Mouse (Mus musculus) heart, adult 8-10 months (tissue): ENCODE measurements around the gene Smc3. TPM values are rescaled to one million over a fixed set of nuclear protein-coding genes. Genes with fewer than 3 reads are reported as not detected.
A peak's percentile ranks its signal among the peaks of the same experiment; 100 is the strongest.
"Not testable (repeated sequence)": the region's sequence is repeated elsewhere in the genome, so short reads cannot be mapped to it uniquely, and the experiment has no call there.

Experiments
- DNase-seq: peaks from one replicate; pipeline ENCODE4 v3.0.0; 2022; ENCODE audit warnings: low spot score
- total RNA-seq, 4 experiments: library from RNA; stranded (reverse); gene quantifications; 2 replicates each; pipeline ENCODE4 v1.2.4; 2022

Gene Smc3
- total RNA-seq, 4 experiments from 2014 or later: 16.0 to 23.4 (median 21.1) TPM

DNA sequence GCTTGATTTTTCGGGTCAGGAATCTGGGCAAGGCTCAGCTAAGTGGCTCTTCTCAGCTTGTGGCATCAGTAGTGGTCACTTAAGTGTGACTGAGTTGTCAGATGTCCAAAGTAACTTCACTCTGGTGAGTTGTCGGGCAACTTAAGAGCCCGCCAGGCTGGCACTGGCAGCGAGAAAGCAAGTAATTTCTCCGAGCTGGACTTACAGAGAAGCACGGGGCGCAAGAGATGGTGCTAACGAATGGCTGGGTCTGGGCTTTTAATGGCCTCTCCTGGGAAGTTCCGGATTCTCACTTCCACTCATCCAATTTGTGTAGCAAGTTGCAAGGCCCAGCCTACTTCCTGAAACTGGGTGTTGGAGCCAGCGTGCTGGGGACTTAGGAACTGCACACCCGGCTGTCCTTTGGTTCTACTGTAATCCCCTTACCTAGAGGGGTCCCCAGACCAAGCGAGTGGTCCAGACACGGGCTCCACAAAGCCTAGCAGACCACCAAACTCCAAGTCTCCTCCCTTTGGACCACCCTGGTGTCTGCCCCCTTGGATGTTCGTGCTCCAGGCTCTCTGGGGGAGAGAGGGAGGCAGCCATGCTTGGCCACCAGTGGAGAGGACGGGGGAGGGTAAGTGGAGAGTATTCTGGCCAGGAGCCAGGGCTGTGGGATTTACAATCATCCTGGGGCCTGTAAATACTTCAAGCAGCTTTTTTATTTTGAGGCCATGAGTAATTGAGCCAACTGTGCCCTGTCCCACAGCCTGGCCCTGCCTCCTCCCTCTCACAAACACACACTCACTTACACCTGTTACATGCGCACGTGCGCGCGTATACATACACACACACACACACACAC, 53.6 kb downstream of the Smc3 start:
- no peak for DNase-seq

DNA sequence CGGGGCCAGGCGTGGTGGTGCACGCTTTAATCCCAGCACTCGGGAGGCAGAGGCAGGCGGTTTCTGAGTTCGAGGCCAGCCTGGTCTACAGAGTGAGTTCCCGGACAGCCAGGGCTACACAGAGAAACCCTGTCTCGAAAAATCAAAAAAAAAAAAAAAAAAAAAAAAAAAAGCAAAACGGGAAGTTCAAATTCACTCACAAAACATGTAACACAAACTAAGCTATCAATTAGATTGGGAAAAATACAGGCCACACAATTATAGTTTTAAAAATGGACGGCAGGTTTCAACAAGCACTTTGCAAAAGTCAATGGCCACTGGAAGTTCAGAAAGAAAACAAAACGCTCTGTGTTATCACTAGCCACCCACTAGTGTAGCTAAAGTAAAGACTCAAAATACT, 56.2 kb downstream of the Smc3 start:
- not testable (repeated sequence) for DNase-seq

DNA sequence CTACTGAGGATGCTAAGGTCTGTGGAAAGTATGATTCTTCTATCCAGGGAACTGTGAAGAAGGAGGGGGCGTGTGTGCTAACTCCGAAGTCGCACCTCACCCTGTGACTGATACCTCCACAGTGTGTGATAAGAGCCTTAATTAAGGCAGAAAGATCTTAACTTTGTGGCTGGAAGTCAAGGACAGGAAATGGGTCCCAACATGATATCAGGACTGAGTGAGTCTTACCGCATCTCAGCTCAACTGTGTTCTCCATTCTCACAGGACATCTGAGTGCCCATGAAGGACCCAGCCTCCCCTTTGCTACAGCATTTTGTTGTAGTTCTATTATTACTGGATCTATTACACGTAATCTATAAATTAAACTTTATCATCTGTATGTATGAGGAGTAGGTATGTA, 57.2 kb downstream of the Smc3 start:
- no peak for DNase-seq

DNA sequence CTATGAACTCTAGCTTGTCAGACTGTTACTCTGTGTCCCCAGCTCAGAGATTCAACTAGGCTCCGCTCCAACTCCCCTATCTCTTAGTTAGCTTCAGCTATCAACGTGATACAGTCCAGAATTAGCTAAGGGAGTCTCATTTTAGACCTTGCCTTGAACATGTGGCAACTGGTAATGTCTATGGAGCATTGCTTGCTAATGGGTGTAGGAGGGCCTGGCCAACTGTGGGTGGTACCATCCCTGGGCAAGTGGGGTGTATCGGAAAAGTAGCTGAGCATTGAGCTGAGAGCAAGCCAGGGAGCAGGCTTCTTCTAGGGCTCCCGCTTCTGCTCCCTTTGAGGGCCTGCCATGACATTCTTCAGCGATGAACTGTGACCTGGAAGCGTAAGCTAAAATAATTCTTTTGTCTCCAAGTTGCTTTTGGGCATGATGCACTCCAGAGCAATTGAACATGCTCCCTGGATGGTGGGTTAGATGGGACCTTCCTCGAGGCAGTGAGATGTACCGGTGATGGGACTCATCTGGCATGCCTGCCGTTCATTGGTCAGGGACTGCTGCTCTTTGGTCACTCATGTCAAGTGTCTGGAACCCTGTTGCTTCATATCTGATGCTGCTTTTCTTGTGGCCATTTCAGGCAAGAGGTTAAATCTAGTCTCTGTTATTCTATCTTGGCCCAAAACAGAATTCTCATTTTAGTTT, 60.7 kb downstream of the Smc3 start:
- peak; percentile 41 for DNase-seq

DNA sequence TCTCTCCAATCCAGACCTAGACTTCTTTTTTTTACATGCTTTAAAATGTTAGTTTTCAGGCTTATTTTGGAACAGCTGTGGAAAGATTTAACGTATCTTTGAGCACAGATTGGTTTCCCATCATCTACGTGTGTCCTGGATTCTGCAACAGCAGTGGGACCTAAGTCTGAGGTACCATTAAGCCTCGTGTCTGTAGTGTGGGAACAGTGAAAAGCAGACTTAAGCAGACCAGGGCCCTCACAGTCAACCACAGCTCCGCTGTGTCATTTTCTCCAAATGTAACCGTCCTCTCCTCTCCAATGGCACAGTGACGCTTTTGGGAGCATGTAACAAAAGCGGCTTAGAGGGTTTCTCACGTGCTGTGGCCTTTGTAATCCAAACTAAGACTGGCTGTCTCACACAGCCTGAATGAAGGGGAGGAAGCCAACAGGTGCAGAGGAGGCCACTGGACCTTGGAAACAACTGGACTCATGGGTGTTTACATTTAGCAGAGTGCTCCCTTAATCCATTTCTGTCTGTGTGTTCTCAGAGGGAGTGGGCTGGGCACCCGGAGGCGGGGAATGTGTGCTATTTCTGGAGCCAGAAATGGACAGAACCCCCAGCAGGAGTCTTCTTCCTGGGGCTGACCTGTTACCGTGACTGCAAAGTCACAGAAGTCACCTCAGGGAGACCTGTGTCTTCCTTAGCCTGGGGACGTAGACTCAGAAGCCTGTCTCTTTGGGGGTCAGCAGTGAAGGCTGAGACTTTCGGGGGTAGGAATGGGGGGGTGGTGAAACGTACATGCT, 61.9 kb downstream of the Smc3 start:
- DNase-seq: no peak

DNA sequence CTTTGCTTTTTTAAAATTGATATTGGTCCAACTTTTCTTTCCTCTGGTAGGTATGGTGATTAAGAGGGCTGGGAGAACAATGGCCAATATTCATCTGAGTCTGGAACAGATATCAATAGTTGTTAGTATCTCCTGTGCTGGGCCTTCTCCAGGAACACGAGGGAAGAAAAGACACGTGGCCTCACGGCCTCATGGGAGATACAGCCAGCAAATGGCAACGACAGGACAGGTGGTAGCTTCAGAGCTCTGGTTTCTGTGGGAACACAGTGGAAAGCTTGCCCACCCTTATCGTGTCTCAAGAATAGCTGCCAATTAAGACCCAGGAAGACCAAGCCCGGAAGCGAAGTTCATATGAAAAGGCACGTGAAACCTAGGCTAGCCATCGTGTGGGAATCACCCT, 64.6 kb downstream of the Smc3 start:
- no peak for DNase-seq

DNA sequence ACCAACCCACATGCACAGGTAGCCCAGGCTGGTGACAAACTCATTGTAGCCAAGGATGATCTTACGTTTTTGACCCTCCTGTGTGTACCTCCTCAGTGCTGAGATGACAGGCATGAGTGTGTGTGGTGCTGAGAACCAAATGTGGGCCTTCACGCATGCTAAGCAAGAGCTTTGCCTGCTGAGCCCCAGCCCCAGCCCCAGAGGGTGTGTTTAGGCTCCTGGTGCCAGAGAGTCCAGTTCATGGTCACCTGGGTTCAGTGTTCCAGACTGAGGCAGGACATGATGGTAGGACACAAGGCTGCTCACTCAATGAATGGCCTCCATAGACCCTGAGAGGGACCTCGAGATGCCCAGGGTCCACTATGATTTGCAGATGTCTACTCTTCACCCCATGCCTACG, 65.2 kb downstream of the Smc3 start:
- DNase-seq: no peak

DNA sequence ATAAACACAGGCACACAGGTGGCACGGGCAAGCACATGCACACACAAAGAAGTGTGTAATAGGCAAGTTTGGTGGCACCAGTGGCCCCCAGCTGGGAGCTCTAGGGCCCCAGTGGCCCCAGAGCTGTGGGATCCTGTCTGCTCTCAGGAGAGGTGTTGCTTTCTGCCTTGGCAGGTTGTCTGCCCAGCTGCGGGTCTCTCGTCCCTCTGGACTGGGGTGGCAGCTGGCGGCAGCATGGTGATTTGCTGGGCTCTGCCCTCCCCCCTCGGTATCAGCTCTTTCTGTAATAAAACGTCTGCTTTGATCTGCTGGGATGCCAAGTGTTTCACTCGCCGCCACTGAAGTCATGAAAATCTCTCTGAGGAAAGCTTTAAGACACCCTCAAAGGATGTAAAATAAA, 66.5 kb downstream of the Smc3 start:
- no peak for DNase-seq

DNA sequence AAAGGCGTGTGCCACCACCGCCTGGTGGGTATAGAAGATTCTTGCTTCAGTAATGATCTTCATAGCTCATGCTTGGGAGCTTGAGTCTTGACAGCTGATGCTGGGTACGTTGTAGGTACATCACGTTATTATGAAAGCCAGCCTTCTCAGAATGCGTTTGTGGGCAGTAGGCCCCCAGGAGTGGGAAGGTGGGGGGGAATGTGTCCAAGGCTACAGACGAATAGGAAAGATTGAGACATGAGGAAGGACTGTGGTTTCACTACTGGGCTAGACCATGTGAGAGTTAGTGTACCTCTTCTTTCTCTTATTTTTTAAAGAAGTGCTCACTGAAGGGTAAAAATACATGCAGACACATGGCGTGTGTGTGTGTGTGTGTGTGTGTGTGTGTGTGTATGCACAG, 68.6 kb downstream of the Smc3 start:
- no peak for DNase-seq

DNA sequence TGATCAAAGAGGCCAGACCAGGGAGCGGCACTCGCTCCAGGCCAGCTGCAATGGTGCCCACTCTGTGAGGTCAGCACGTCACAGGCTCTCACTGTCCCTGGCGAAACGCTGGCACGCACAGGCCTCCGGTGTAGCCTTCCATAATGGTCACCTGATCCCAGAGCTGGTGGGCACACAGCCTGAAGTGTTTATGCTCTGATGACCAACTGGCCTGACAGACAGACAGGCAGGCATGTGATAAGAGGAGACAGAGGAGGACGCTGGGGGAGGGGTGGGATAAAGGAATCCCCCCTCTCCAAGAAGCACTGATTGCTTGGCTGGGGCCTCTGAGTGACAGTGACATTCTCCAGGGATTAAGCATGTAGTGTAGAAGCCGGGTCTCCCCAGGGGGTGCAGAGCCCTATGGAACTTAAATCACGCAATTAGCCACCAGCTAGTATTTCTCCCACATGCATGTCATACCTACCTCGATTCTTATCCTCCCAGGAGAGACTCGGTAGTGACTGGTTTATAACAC, 70.5 kb downstream of the Smc3 start:
- DNase-seq: peak; percentile 64

DNA sequence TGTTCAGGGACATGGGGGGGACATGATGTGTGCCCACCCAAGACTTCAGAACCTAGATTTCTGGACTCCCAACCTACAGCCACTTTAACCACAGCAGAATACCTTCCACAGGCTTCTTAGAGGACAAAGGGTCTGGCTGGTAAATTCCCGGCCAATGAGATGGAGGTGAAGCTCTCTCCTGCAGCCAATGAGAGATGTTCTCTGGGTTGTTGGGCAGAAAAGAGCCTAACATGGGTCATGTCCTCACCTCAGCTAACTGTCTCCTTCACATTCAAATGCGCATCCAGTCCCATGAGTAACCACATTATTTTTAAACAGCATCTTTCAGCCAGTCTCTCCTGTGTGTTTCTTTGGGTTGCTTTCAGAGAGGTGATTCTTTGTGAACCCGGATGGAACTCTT, 71.2 kb downstream of the Smc3 start:
- no peak for DNase-seq

DNA sequence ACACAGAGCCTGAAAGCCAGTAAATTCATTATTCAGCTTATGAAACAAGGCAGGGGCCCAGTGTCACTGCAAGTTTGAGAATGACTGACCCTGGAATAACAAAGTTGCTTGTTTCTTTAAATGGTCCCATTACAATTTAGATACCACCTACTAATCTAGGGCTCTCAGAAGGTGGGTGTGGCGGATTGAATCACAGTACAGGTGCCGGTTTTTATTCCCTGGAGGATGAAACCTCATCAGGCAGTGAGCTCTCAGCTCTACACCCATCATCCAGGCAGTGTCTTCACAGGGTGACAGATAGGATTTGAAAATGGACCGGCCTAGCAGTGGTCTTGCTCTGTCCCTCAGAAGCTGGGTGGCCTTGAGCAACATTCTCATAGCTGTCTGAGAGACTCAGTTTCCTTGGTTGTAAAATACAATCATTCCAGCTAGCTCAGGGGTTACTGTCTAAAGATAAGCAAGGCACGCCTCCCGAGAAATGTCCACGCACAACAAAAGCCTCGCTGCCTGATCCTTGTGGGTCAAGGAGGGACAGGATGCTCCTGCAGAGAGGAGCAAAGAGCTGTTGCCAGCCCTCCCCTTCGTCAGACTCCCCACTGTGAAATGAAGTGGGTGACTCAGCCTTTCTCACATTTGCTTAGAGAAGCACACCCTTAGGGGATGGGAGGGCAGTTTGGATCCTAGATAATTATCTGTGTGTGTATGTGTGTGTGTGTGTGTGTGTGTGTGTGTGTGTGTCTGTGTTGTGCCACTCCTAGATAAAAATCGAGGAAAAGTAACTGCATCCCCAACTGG, 74.1 kb downstream of the Smc3 start:
- no peak for DNase-seq

DNA sequence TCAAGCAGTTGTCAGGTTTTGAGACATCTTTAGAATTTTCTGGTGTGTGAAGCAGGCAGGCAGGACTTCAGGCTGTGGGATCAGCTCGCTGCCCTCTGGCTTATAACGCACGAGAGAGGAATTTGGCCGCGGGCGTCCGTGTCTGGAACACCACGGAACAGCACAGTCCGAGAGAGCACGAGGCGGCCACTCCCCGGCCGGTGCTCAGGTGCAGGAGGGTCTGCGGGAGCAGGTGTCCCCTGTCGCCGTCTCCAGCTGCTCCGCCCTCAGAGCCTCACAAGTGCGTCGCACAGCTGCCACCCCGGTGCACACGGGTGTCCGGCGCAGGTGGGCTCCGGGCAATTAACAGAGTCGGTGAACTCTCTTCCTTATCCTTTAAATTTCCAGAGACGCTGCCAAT, 76.0 kb downstream of the Smc3 start:
- no peak for DNase-seq

DNA sequence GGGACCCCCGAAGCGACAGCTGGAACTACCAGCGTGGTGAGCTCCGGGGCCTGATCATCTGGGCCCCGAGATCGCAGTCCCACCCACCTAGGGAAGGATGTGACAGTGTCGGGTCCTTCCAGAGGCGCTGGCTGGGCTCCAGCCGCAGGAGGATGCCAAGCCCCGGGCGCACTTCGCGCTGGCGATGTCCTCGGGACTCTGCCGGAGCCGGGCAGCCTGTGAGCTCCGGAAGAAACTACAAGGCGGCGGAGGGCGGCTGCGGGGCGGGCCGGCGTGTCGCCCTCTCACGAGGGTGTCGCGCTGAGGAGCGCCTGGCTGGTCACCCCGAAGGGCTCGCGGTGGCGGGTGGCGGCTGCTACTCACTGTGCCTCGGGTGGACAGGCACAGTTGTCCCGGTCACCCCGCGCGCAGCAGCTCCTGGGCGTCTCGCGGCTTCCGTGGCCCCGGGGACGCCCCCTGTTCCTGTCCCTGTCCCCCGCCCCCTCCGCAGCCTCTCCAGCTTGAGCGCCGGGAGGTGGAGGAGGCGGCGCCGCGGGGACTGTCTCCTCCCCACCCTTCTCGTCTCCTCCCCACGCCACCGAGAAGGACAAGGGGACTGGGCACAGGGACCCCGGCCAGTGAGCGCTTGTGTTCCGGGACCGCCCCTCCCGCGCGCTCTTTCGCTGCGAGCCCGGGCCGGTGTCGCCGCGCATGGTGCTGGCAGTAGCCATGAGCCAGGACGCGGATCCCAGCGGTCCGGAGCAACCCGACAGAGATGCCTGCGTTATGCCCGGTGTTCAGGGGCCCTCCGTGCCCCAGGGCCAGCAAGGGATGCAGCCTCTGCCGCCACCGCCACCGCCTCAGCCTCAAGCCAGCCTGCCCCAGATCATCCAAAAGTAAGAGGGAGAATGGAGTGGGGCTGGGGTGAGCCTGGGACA, 76.8 kb downstream of the Smc3 start, which contains the start of gene Rbm20:
Rbm20 (plus strand) TSS at position 589 of the 917 bp plus-strand sequence.
- peak; percentile 62 for DNase-seq

DNA sequence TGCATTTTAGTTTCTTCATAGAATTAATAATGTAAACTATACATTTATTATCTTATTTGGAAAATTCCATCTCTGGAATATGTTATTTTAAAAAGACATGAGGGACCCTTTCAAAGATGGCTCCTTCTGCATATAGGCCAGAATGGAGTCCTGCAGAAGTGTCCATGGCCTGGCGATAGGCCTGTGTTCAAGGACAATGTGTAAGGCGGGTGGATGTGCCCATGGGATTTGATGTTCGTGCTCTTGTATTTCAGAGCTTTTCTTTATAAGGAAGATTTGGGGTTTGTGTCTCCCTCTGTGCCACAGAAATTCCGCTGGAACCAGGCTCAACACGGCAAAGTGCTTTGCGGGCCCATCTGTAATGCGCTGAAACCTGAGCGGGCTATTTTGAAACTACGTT, 79.0 kb downstream of the Smc3 start:
- no peak for DNase-seq

DNA sequence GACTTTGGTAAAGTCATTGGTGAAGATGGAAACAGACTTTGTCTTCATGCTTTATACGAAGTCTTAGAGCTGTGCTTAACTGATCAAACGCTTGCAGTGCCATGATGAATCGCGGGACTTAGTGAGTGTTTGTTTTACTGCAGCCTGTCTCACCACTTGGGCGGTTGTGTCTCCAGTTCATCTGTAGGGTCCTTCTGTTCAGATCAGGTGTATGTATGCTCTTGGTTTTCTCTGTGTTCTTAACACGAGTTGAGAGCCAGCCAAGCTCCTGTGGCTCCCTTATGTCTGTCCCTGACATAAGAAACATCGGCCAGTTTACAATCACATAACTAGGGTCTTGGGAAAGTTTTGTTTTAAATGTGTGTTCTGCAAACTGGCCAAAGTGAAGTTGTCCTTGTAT, 79.8 kb downstream of the Smc3 start:
- DNase-seq: no peak

DNA sequence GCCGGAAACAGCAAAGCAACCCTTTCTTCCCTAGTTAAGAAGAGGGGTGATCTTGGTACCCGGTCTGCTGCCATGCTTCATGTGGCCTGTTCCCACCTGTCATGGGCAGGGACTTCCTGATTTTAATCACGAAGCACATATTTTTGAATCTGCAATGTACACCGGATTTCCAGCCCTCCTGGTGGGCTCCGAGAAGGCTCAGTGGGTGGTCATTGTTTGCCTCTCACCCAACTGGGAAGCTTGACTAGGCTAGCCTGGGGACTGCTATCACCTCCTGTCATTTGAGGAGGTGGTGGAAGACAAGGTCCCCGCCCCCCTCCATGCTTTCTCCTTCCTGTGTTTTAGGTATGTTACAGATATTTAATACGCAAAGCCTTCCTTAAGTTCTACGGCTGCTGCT, 82.2 kb downstream of the Smc3 start:
- DNase-seq: no peak

DNA sequence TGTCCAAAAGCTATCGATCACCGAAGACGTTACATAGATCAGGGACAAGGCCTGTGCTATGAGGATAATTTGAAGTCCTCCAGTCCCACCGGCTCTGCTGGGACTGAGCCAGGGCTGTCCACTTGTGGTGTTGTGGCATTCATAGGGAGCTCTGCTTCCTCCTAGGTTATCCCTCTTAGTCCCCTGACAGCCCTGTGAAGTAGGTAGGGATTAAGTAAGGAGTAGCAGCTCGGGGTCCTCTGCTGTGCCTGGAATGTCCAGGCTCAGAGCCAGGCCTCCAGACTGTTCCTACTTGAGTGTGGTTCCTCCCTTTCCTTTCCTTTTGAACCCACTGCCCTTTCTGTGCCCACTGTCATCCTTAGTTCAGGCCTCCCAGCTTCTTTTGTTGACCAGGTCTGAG, 87.4 kb downstream of the Smc3 start:
- no peak for DNase-seq

DNA sequence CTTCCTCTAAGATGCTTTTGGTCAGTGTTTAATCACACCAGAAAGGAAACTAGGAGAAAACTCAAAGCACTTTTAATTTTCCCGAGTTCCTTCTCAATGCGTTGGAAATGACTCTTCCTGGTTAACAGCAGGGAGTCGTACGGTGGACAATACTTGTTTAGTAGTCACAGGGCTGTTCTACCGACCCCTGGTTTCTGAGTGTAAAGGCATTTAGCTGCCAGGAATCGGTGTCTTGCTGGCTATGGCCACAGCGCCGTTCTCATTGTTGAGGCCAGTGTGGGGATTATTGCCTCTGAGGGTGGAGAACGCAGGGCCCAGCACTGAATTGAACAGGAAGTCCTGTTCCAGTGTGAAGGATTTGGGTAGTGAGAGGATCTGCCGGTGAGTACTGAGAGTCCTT, 90.6 kb downstream of the Smc3 start:
- no peak for DNase-seq

DNA sequence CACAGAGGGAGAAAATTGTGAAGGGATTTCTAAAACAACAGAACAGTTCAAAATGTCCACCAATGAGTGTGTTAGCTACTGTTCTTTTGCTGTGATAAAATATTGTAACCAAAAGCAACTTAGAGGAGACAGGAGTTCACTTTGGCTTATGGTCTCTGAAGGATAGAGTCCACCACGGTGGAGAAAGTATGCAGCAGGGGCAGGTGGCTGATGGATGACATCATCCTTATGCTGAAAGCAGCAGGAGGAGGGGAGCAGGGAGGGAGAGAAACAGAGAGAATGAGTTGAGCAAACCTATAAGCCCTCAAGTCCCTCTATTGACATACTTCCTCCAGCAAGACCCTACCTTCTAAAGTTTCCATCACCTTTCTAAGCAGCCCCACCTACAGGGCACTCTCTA, 93.8 kb downstream of the Smc3 start:
- no peak for DNase-seq
